Mouse (Mus musculus) hindbrain, embryonic 13.5 days (tissue): ENCODE measurements at regions not wholly inside any gene's neighbourhood (a gene's known extent, or its start where the extent isn't known, plus 50 kb on each side); places are given as distances from the start of the nearest gene placed in this dataset.
A peak's percentile ranks its signal among the peaks of the same experiment; 100 is the strongest.

ENCODE experiments used
- ATAC-seq: fragments of 200-750 bp; cut with Nextera tagmentation; 2 replicates; pipeline ENCODE4 v1.8.0; 2017; ENCODE audit warnings: moderate TSS enrichment; ENCODE audit not compliant: low FRiP score
- H3K27ac ChIP-seq: fragments of 300-500 bp; sonication (generic); 2 replicates; pipeline ENCODE4 v1.5.1; 2015; ENCODE audit warnings: inconsistent platforms, mild to moderate bottlenecking, moderate library complexity
- H3K27me3 ChIP-seq: fragments of 300-500 bp; sonication (generic); 2 replicates; pipeline ENCODE4 v1.6.1; 2015; ENCODE audit warnings: mild to moderate bottlenecking, inconsistent platforms
- H3K36me3 ChIP-seq: fragments of 300-500 bp; sonication (generic); 2 replicates; pipeline ENCODE4 v1.6.1; 2015; ENCODE audit warnings: mild to moderate bottlenecking, inconsistent platforms
- H3K4me1 ChIP-seq: fragments of 300-500 bp; sonication (generic); replicated peaks from 2 replicates; pipeline ENCODE4 v1.6.1; 2015; ENCODE audit warnings: inconsistent platforms
- H3K4me2 ChIP-seq: fragments of 300-500 bp; sonication (generic); 2 replicates; pipeline ENCODE4 v1.6.1; 2015; ENCODE audit warnings: inconsistent platforms, mild to moderate bottlenecking, moderate library complexity
- H3K4me3 ChIP-seq: fragments of 300-500 bp; sonication (generic); 2 replicates; pipeline ENCODE4 v1.5.1; 2015; ENCODE audit warnings: mild to moderate bottlenecking, inconsistent platforms
- H3K9ac ChIP-seq: fragments of 300-500 bp; sonication (generic); 2 replicates; pipeline ENCODE4 v1.6.1; 2015; ENCODE audit warnings: mild to moderate bottlenecking, inconsistent platforms
- H3K9me3 ChIP-seq: fragments of 300-500 bp; sonication (generic); 2 replicates; pipeline ENCODE4 v1.6.1; 2016; ENCODE audit warnings: inconsistent platforms
- WGBS: fragments of 180-500 bp; shearing (Covaris S2); methylation state at CpG from one replicate; pipeline ENCODE4 v1.1.7; 2015; 5-methylcytosine and 5-hydroxymethylcytosine counted together

DNA sequence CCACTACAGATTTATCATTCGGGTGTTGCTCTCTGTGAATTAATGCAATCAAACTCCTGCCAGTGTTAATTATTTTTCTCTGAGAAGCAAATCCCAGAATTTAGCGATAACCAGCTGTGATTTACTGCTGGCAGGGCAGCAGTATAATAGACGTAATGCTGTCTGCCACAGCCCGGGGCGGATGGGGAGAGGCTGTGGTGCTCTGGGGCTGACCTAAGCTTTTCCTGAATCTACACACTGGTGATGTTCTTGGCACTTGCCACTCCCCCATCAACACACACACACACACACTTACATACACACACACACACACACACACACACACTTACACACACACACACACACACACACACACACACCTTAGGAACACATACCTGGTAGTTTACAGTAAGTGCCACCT, 101.4 kb upstream of the Dynlrb2 start:
- Histone ChIP-seq H3K9ac (no peak overlapping the region), H3K4me2 (no peak overlapping the region), H3K36me3 (no peaks in the 10 kb centered on the region), H3K27ac (no peak overlapping the region), H3K9me3 (no peaks in the 10 kb centered on the region), H3K4me1 (no peaks in the 10 kb centered on the region), H3K4me3 (no peak overlapping the region), H3K27me3 (no peaks in the 10 kb centered on the region)
- 59% methylated on average over 5 of the region's 5 CpGs for WGBS
- ATAC-seq = no peak

DNA sequence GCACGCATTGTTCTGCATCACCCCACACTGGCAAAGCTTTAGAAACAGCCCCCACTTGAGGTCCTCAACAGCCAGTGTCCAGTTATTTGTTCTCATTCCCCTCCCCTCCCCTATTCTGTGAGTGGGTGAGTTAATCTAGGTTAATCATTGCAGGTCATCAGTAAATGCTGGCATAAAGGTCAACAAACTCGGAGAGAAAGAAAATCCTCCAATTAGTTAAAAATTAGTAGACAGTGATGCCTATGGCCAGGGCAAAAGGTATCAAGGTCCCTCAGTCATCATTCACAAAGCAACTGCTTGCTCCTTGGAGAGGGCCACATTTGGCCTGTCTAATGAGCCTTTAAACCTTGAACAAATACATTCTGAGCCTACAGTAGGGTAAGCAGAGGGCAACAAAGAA, 105.3 kb upstream of the Dynlrb2 start:
- H3K27me3 ChIP-seq = no peaks in the 10 kb centered on the region
- no peaks in the 10 kb centered on the region for H3K4me1 ChIP-seq
- no peak overlapping the region for H3K9ac ChIP-seq
- no peaks in the 10 kb centered on the region for H3K36me3 ChIP-seq
- 64% methylated on average over 2 of the region's 2 CpGs for WGBS
- no peak overlapping the region for H3K4me3 ChIP-seq
- ATAC-seq = no peak
- H3K9me3 ChIP-seq = no peaks in the 10 kb centered on the region; the same call in 1 of the 2 replicates
- no peak overlapping the region for H3K4me2 ChIP-seq
- H3K27ac ChIP-seq = no peak overlapping the region

DNA sequence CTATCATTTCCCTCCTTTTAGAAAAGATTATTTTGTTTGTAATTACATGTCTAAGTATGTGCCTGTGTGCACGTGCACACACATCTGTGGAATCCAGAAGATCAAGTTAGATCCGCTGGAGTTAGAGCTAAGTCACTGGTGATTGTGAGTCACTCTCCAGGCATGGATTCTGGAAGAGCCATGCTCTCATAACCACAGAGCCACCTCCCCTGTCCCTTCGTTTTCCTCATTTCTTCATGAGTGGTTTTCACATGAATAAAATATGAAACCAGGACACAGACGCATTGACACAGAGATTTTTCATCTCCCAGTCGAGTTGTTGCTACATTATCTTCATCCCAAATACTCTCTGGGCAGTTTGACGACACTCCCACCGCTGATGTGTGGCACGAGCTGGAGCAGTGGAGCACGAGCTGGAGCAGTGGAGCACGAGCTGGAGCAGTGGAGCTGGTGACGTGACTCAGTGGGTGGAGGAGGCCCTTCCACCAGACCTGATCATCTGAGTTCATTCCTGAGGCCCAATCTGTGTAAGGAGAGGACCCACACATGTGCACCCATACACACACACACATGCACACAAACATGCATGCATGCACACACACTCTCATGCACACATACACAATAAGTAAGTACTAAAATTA, 106.1 kb upstream of the Dynlrb2 start:
- WGBS = 74% methylated on average over 11 of the region's 11 CpGs
- Histone ChIP-seq H3K27ac (no peak overlapping the region), H3K4me1 (no peaks in the 10 kb centered on the region), H3K36me3 (no peaks in the 10 kb centered on the region), H3K9me3 (no peaks in the 10 kb centered on the region; the same call in 1 of the 2 replicates), H3K4me3 (no peak overlapping the region), H3K4me2 (no peak overlapping the region), H3K9ac (no peak overlapping the region), H3K27me3 (no peaks in the 10 kb centered on the region)
- ATAC-seq = no peak

DNA sequence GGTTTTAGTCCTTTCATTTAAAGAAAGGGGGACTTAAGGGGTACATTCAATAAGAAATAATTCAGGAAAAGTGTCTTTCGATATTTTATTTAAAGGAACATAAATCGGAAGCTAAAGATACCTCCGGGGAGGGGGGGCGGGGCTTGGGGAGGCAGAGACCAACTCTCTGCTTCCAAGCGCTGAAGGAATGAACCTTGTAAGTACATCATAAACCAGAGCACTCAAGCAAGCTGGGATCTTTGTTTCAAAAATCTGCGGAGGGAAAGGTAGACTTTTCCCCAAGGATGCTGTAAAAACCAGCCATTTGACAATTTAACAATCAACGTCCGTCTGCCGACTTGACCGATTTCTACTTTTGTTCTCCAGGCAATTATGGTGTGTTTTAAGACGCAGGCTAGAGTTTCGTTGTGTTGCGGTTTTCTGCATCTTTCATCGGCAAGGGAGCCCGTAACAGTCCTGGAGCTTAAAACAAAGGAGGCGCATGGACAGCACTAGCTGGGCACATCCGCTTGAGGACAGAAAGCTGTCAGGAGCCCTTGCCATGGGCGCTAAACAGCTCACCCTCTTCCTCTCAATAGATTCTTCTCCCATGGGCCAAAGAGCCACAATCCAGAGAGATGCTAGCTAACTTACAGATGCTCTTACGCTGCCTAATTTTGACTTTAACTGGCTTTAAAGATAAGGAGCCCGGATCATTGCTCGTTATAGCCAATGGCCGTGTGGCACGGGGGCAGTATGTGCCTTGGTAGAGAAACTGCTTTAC, 119.4 kb upstream of the Dynlrb2 start:
- Histone ChIP-seq H3K27ac (peak overlapping the region; percentile 3; the same call in 1 of the 2 replicates), H3K36me3 (no peaks in the 10 kb centered on the region), H3K4me2 (peak overlapping the region; percentile 23), H3K4me1 (peaks cover 17% of the 10 kb centered on the region), H3K27me3 (peaks cover 9% of the 10 kb centered on the region; the same call in 1 of the 2 replicates), H3K9me3 (0 out of 2 replicates have a peak, but pooled peaks cover 1% of the 10 kb centered on the region), H3K4me3 (no peak overlapping the region), H3K9ac (no peak overlapping the region)
- no peak for ATAC-seq
- WGBS = 82% methylated on average over 23 of the region's 23 CpGs

DNA sequence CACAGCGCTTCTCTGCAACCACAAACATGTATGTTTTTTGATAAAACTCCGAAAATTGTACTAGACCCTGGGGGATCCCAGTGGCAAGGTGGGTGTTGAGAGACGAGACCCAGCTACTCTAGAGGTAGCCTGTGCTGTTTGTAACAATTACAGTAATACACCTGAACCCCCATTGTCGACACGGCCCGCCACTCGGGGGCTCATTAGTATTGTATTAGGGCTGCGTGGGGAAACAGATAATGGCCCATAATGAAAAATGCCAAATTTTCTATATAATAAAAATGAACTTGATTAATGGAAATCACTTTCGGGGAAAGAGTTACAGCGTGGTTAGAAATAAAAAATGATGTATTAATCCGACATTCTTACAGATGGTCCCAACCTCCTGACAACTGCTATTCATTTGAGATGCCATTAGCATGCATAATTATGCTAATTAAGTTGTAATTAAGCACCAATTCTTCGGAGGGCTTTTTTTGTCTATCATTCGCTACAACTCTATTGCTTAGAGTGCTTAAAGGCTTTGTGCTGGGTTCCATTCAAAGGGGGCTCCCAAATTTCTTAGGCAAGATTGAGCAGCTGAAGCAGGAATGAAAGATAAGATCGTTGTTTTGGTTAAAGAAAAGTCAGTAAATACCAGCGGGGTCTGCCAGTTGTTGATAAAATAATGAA, 120.2 kb upstream of the Dynlrb2 start:
- Histone ChIP-seq H3K4me1 (peaks cover 17% of the 10 kb centered on the region), H3K9me3 (no peaks in the 10 kb centered on the region), H3K4me3 (no peak overlapping the region), H3K4me2 (peak overlapping the region; percentile 23), H3K27ac (no peak overlapping the region; the same call in 1 of the 2 replicates), H3K27me3 (peaks cover 9% of the 10 kb centered on the region; the same call in 1 of the 2 replicates), H3K9ac (no peak overlapping the region), H3K36me3 (no peaks in the 10 kb centered on the region)
- ATAC-seq = peak; percentile 43; the same call in 1 of the 2 replicates
- WGBS = 38% methylated on average over 15 of the region's 15 CpGs

DNA sequence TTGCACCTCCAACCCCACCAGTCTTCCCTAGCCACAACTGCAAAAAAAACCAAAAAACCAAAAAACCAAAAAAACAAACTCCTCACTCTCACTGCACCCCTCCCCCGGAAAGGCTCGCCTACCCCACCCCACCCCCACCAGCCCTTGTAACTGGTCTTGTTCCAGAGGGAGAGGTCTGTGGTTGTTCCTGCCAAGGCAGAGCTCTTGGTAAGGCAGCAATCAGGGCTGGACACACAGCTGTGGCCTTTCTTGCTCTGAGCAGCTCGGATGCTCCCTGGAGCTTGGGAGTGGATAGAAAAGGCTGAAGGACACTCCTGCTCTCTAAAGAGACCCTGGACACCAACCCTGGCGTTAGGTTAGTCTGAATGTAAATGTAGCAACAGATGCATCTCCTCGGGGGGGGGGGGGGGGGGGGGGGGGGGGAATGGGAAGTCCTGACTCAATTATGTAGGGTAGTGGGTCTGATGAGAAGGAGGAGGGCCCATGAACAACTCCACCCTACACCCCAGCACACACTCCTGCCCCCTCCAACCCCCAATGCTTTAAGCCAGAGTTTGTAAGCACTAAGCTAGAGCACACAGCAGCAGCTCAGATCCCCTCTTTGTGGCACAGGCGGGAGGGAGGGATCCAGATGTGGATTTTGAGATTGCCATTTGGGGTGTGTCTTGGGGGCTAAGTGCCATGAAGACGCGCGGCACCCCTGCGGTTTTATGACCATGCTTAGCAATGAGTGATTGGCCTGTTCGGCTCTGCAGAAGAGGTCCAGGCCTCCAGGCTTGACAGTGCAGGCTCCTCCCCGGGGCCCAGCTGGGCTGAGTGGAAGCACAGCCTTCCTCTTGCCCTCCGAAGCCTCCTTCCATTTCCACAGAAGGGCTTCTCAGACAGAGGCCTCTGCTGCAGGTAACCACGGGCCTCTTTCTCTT, 121.0 kb upstream of the Dynlrb2 start:
- H3K9me3 ChIP-seq = no peaks in the 10 kb centered on the region
- WGBS = 37% methylated on average over 13 of the region's 14 CpGs
- H3K4me3 ChIP-seq = no peak overlapping the region
- H3K9ac ChIP-seq = no peak overlapping the region
- no peaks in the 10 kb centered on the region for H3K36me3 ChIP-seq
- H3K4me2 ChIP-seq = 0 out of 2 replicates have a peak overlapping the region, but pooled peaks have one; percentile 11
- peaks cover 9% of the 10 kb centered on the region; the same call in 1 of the 2 replicates for H3K27me3 ChIP-seq
- H3K4me1 ChIP-seq = peaks cover 17% of the 10 kb centered on the region
- no peak overlapping the region; the same call in 1 of the 2 replicates for H3K27ac ChIP-seq
- peak; percentile 61; the same call in 1 of the 2 replicates for ATAC-seq

DNA sequence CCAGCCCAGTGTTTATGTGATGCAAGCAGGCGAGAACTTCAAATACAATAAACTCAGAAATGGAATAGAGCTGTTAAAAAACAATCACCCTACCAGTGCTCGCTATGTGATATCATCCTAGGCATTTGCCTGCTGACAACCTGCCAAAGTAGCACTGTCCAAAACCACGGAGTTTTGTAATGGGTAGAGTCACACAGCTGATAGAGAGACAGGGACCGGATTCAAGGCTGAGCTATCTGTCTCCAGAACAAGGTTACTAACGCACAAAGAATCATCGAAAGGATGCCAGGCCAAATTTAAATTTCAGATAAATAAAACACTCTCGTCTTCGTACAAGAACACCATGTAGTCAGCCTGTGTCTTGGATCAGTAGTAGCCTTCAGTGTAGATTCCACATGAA, 121.7 kb upstream of the Dynlrb2 start:
- Histone ChIP-seq H3K4me1 (peaks cover 17% of the 10 kb centered on the region), H3K27me3 (peaks cover 9% of the 10 kb centered on the region; the same call in 1 of the 2 replicates), H3K27ac (no peak overlapping the region), H3K9me3 (no peaks in the 10 kb centered on the region), H3K4me3 (no peak overlapping the region), H3K4me2 (no peak overlapping the region), H3K36me3 (no peaks in the 10 kb centered on the region), H3K9ac (no peak overlapping the region)
- 89% methylated on average over 8 of the region's 8 CpGs for WGBS
- ATAC-seq = no peak

DNA sequence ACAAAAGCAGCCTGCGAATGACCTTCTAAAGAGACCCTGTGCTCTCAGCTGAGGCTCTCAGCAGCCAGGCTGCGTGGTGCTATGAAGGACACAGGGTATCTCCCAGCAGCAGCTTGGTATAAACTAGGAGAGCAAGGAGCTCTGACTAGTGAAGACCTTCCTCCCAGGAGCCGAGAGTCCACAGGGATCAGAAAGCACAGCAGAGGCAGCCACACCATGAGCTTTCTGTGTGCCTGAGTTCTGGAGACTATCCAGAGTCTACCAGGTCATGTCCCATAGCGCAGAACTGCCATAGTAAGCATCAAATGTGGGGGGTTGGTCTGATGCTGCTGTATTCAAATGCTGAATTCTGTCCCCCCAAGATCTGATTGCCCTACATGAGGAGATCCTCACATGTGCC, 124.2 kb upstream of the Dynlrb2 start:
- peaks cover 17% of the 10 kb centered on the region for H3K4me1 ChIP-seq
- no peaks in the 10 kb centered on the region for H3K9me3 ChIP-seq
- H3K4me2 ChIP-seq = no peak overlapping the region
- no peak for ATAC-seq
- no peak overlapping the region for H3K4me3 ChIP-seq
- H3K9ac ChIP-seq = no peak overlapping the region
- no peak overlapping the region for H3K27ac ChIP-seq
- 93% methylated on average over 4 of the region's 4 CpGs for WGBS
- H3K27me3 ChIP-seq = 0 out of 2 replicates have a peak, but pooled peaks cover 2% of the 10 kb centered on the region
- no peaks in the 10 kb centered on the region for H3K36me3 ChIP-seq

DNA sequence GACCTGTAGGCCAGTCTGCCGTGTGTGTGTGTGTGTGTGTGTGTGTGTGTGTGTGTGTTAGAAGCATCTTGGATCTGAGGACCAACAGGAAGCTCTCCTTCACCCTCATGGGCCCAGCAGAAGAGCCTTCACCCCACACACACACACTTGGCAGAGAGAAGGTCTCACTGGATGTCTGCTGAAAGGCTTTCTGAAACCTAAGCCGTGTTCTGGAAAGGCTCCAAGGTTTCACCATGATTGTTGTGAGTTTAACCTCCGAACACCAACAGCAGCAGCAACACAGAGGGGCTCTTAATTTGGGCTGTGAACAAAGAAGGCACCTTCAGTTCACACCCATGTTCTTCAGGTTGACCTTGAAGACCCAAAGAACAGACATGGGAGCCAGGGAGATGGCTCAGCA, 124.9 kb upstream of the Dynlrb2 start:
- Histone ChIP-seq H3K9ac (no peak overlapping the region), H3K4me1 (peaks cover 13% of the 10 kb centered on the region), H3K9me3 (no peaks in the 10 kb centered on the region), H3K36me3 (no peaks in the 10 kb centered on the region), H3K27me3 (peaks cover 5% of the 10 kb centered on the region; the same call in 1 of the 2 replicates), H3K4me2 (no peak overlapping the region), H3K4me3 (no peak overlapping the region), H3K27ac (no peak overlapping the region)
- ATAC-seq = no peak
- 75% methylated on average over 3 of the region's 3 CpGs for WGBS

DNA sequence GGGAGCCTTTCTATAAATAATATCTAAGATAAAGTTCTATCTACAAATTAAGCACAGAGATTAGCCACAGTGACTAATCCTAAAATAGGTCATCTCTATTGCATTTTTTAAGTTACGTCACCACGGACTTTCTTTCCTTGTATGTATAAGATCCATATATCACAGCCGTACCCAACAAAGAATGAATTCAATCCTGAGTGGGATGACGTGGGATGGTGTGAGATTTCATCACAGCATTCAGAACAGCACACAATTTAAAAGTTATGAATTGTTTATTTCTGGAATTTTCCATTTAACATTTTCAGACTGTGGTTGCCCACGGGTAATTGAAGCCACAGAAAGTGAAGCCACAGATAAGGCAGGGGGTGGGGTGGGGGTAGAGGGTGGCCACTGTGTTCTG, 129.0 kb upstream of the Dynlrb2 start:
- Histone ChIP-seq H3K4me2 (no peak overlapping the region), H3K4me1 (no peaks in the 10 kb centered on the region), H3K4me3 (no peak overlapping the region), H3K9ac (no peak overlapping the region), H3K36me3 (no peaks in the 10 kb centered on the region), H3K27ac (no peak overlapping the region), H3K27me3 (peaks cover 5% of the 10 kb centered on the region; the same call in 1 of the 2 replicates), H3K9me3 (no peaks in the 10 kb centered on the region)
- ATAC-seq = no peak
- 88% methylated on average over 5 of the region's 5 CpGs for WGBS

DNA sequence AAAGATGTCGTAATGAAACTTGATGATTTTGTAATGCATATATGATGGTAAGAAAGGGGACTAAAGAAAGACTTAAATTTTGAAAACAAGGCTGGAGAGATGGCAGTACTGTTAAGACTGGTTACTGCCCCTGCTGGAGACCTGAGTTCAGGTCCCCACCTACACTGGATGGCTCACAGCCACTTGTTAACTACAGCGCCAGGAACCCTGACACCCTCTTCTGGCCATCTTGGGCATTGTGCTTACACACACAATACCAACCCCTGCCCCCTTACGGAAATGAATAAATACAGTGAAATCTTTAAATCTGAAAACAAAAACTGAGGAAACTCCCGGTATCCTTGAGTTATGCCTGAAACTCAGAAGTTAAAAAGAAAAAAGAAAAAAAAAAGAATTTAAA, 131.7 kb upstream of the Dynlrb2 start:
- Histone ChIP-seq H3K27me3 (peaks cover 7% of the 10 kb centered on the region), H3K9ac (no peak overlapping the region), H3K4me2 (no peak overlapping the region), H3K9me3 (no peaks in the 10 kb centered on the region), H3K36me3 (no peaks in the 10 kb centered on the region), H3K4me3 (no peak overlapping the region), H3K27ac (no peak overlapping the region), H3K4me1 (no peaks in the 10 kb centered on the region)
- WGBS = 83% methylated on average over 4 of the region's 4 CpGs
- no peak for ATAC-seq
